Mouse (Mus musculus) left cerebral cortex, adult 6 months (tissue): Measurements from ENCODE around the gene Lrrn2. TPM values are rescaled to one million over a fixed set of nuclear protein-coding genes. Genes with fewer than 3 reads are reported as not detected.

Experiments
- long read RNA-seq, 2 experiments: library from polyadenylated mRNA; unstranded; transcript quantifications; one replicate each; pipeline ENCODE4 v2.0.0; 2019 to 2020
- polyA plus RNA-seq: library from polyadenylated mRNA; unstranded; fragments of <200 nt; fragmentation: Nextera tagmentation; gene quantifications from 2 replicates; pipeline ENCODE4 v1.2.3, GENCODE M21; 2021

Gene Lrrn2
- polyA plus RNA-seq, result 49.0 and 63.4 TPM in 2 replicates
- long read RNA-seq, experiment 1, transcript Lrrn2-201 (2 exons, 3,428 nt), result major isoform, 161 of 209 reads
- long read RNA-seq, experiment 1, partial matches to known transcripts, result 41 of 209 reads
- long read RNA-seq, experiment 1, other reads (novel, unspliced or antisense), result 4 of 209 reads
- long read RNA-seq, experiment 2, transcript Lrrn2-201 (2 exons, 3,428 nt), result major isoform, 9 of 51 reads
- long read RNA-seq, experiment 2, partial matches to known transcripts, result 0 of 51 reads
- long read RNA-seq, experiment 2, other reads (novel, unspliced or antisense), result 42 of 51 reads

GRCm38 (mm10) chr1:132880161-132881005, at the start of gene Lrrn2:
Lrrn2 (plus strand) TSS chr1:132880273.

Other genes starting within 250 kb of the Lrrn2 start
- gene Nfasc, start 138.5 kb upstream of the Lrrn2 start, polyA plus RNA-seq, result 20.1 and 37.4 TPM in 2 replicates
- 17.3 and 19.5 TPM in 2 replicates for gene Mdm4, start 150.3 kb downstream of the Lrrn2 start, polyA plus RNA-seq
- gene Pik3c2b, start 165.4 kb downstream of the Lrrn2 start, polyA plus RNA-seq, result 2.9 and 3.1 TPM in 2 replicates